Mouse (Mus musculus) liver, postnatal 0 days (tissue): Measurements from ENCODE around the gene 9930104L06Rik.

Experiments
- CTCF ChIP-seq: sonication (generic); IDR thresholded peaks from 2 replicates; pipeline ENCODE4 v1.5.1; 2016; ENCODE audit warnings: antibody characterized with exemption, low read depth
- EP300 ChIP-seq: IDR thresholded peaks from 2 replicates; pipeline ENCODE4 v1.6.1; 2016; ENCODE audit warnings: antibody characterized with exemption, low read depth, mild to moderate bottlenecking

GRCm38 (mm10) chr4:124898428-124898827, 38.4 kb upstream of the 9930104L06Rik start:
- TF ChIP-seq CTCF: no peak
- TF ChIP-seq EP300: no peak
